Mouse (Mus musculus) MEL (cell line): ENCODE results near the gene Tada2a. TPM values are rescaled to one million over a fixed set of nuclear protein-coding genes. Genes with fewer than 3 reads are reported as not detected.
A peak's percentile ranks its signal among the peaks of the same experiment; 100 is the strongest.

ENCODE experiments used
- DNase-seq: peaks from one replicate; pipeline ENCODE4 v3.0.0; 2011; ENCODE audit warnings: low read depth, low spot score
- H3K27ac ChIP-seq: 2 replicates; pipeline ENCODE4 v1.5.1; 2012; ENCODE audit warnings: low read depth, mild to moderate bottlenecking, control low read depth, low read length, moderate library complexity; ENCODE audit not compliant: control insufficient read depth
- H3K27me3 ChIP-seq, 2 experiments: fragments of 150-350 bp in 1 of 2; sonication (generic) in 1 of 2; 2 replicates each; pipeline ENCODE4 v1.6.1; 2012; ENCODE audit warnings: low read length in 2 of 2, mild to moderate bottlenecking in 2 of 2, improper control_type of control experiment in 1 of 2, moderate library complexity in 1 of 2; ENCODE audit not compliant: insufficient read depth in 2 of 2, control insufficient read depth in 1 of 2
- H3K36me3 ChIP-seq, 2 experiments: 2 replicates each; pipeline ENCODE4 v1.6.1; 2012 to 2014; ENCODE audit warnings: low read length in 2 of 2, improper control_type of control experiment in 1 of 2, inconsistent platforms in 1 of 2, mild to moderate bottlenecking in 1 of 2; ENCODE audit not compliant: insufficient read depth in 2 of 2, control insufficient read depth in 1 of 2
- H3K4me1 ChIP-seq, 2 experiments: fragments of 150-350 bp in 1 of 2; sonication (generic) in 1 of 2; 2 replicates each; pipeline ENCODE4 v1.6.1; 2012; ENCODE audit warnings: low read length in 2 of 2, improper control_type of control experiment in 1 of 2, mild to moderate bottlenecking in 1 of 2; ENCODE audit not compliant: insufficient read depth in 2 of 2, control insufficient read depth in 1 of 2
- H3K4me3 ChIP-seq, 2 experiments: fragments of 150-350 bp in 1 of 2; sonication (generic) in 1 of 2; 2 replicates each; pipeline ENCODE4 v1.5.1; 2012; ENCODE audit warnings: low read depth in 2 of 2, low read length in 2 of 2, mild to moderate bottlenecking in 2 of 2, moderate library complexity in 2 of 2, control low read depth in 1 of 2, improper control_type of control experiment in 1 of 2; ENCODE audit not compliant: control insufficient read depth in 1 of 2, insufficient read depth in 1 of 2
- H3K79me2 ChIP-seq: 2 replicates; pipeline ENCODE4 v1.6.1; 2012; ENCODE audit warnings: mild to moderate bottlenecking, low read length, moderate library complexity; ENCODE audit not compliant: control insufficient read depth, poor library complexity, insufficient read depth
- H3K9ac ChIP-seq: 2 replicates; pipeline ENCODE4 v1.6.1; 2012; ENCODE audit warnings: low read depth, mild to moderate bottlenecking, control low read depth, low read length, moderate library complexity; ENCODE audit not compliant: control insufficient read depth, poor library complexity, severe bottlenecking
- H3K9me3 ChIP-seq: fragments of 150-350 bp; sonication (generic); replicated peaks from 2 replicates; pipeline ENCODE4 v1.6.1; 2012; ENCODE audit warnings: mild to moderate bottlenecking, low read length, improper control_type of control experiment, moderate library complexity; ENCODE audit not compliant: insufficient read depth
- CHD1 ChIP-seq: IDR thresholded peaks from 2 replicates; pipeline ENCODE4 v1.6.1; 2012; ENCODE audit warnings: low read depth, mild to moderate bottlenecking, inconsistent platforms, low read length, improper control_type of control experiment
- CHD2 ChIP-seq: IDR thresholded peaks from 2 replicates; pipeline ENCODE4 v1.6.1; 2011; ENCODE audit warnings: low read length, improper control_type of control experiment
- CTCF ChIP-seq, 3 experiments: IDR thresholded peaks in 2 of 3; conservative IDR thresholded peaks in 1 of 3; 2 replicates each; pipeline ENCODE4 v1.5.1; 2011 to 2012; ENCODE audit warnings: low read length in 3 of 3, low read depth in 2 of 3, mild to moderate bottlenecking in 2 of 3, improper control_type of control experiment in 1 of 3, inconsistent platforms in 1 of 3, mixed read lengths in 1 of 3, moderate library complexity in 1 of 3; ENCODE audit not compliant: control insufficient read depth in 1 of 3, insufficient read depth in 1 of 3, poor library complexity in 1 of 3, severe bottlenecking in 1 of 3
- E2F4 ChIP-seq: IDR thresholded peaks from 2 replicates; pipeline ENCODE4 v1.6.1; 2011; ENCODE audit warnings: low read depth, low read length, improper control_type of control experiment, borderline replicate concordance
- ELF1 ChIP-seq: IDR thresholded peaks from 2 replicates; pipeline ENCODE4 v1.6.1; 2014; ENCODE audit warnings: low read depth, mild to moderate bottlenecking, inconsistent platforms, low read length, improper control_type of control experiment, moderate library complexity
- EP300 ChIP-seq, 2 experiments: IDR thresholded peaks; 2 replicates each; pipeline ENCODE4 v1.6.1; 2011; ENCODE audit warnings: improper control_type of control experiment in 2 of 2, low read length in 2 of 2, low read depth in 1 of 2, mild to moderate bottlenecking in 1 of 2
- ETS1 ChIP-seq: IDR thresholded peaks from 2 replicates; pipeline ENCODE4 v1.6.1; 2012; ENCODE audit warnings: low read depth, mild to moderate bottlenecking, inconsistent platforms, low read length, improper control_type of control experiment, moderate library complexity
- GABPA ChIP-seq: IDR thresholded peaks from 2 replicates; pipeline ENCODE4 v1.6.1; 2012; ENCODE audit warnings: low read depth, mild to moderate bottlenecking, inconsistent platforms, low read length, improper control_type of control experiment, moderate library complexity
- GATA1 ChIP-seq: IDR thresholded peaks from 2 replicates; pipeline ENCODE4 v1.6.1; 2011; ENCODE audit warnings: low read depth, low read length, improper control_type of control experiment
- HCFC1 ChIP-seq: IDR thresholded peaks from 2 replicates; pipeline ENCODE4 v1.6.1; 2012; ENCODE audit warnings: low read depth, mild to moderate bottlenecking, inconsistent platforms, low read length, improper control_type of control experiment, moderate library complexity
- JUND ChIP-seq: IDR thresholded peaks from 2 replicates; pipeline ENCODE4 v1.6.1; 2011; ENCODE audit warnings: low read depth, mild to moderate bottlenecking, improper control_type of control experiment, low read length
- KAT2A ChIP-seq: conservative IDR thresholded peaks from 2 replicates; pipeline ENCODE4 v1.6.1; 2012; ENCODE audit warnings: low read depth, low read length, improper control_type of control experiment, inconsistent platforms
- MAX ChIP-seq: IDR thresholded peaks from 2 replicates; pipeline ENCODE4 v1.6.1; 2011; ENCODE audit warnings: low read length, improper control_type of control experiment
- MAZ ChIP-seq: IDR thresholded peaks from 2 replicates; pipeline ENCODE4 v1.6.1; 2012; ENCODE audit warnings: low read depth, mild to moderate bottlenecking, inconsistent platforms, low read length, improper control_type of control experiment
- MEF2A ChIP-seq: IDR thresholded peaks from 2 replicates; pipeline ENCODE4 v1.6.1; 2014; ENCODE audit warnings: low read depth, mild to moderate bottlenecking, inconsistent platforms, low read length, improper control_type of control experiment; ENCODE audit not compliant: poor library complexity, insufficient replicate concordance, severe bottlenecking; ENCODE audit errors: extremely low read depth
- MXI1 ChIP-seq: IDR thresholded peaks from 2 replicates; pipeline ENCODE4 v1.6.1; 2011; ENCODE audit warnings: mild to moderate bottlenecking, low read depth, low read length, improper control_type of control experiment
- MYB ChIP-seq: IDR thresholded peaks from 2 replicates; pipeline ENCODE4 v1.6.1; 2011; ENCODE audit warnings: mild to moderate bottlenecking, low read depth, low read length, improper control_type of control experiment
- MYC ChIP-seq: IDR thresholded peaks from 2 replicates; pipeline ENCODE4 v1.6.1; 2011; ENCODE audit warnings: low read depth, mild to moderate bottlenecking, low read length, improper control_type of control experiment, moderate library complexity
- NELFE ChIP-seq: IDR thresholded peaks from 2 replicates; pipeline ENCODE4 v1.6.1; 2011; ENCODE audit warnings: low read depth, low read length, improper control_type of control experiment
- POLR2AphosphoS2 ChIP-seq: IDR thresholded peaks from 2 replicates; pipeline ENCODE4 v1.6.1; 2011; ENCODE audit warnings: low read length, improper control_type of control experiment
- RAD21 ChIP-seq: IDR thresholded peaks from 2 replicates; pipeline ENCODE4 v1.6.1; 2011; ENCODE audit warnings: mild to moderate bottlenecking, low read depth, low read length, improper control_type of control experiment
- RCOR1 ChIP-seq: IDR thresholded peaks from 2 replicates; pipeline ENCODE4 v1.6.1; 2012; ENCODE audit warnings: low read depth, mild to moderate bottlenecking, inconsistent platforms, low read length, improper control_type of control experiment
- SIN3A ChIP-seq: IDR thresholded peaks from 2 replicates; pipeline ENCODE4 v1.6.1; 2012; ENCODE audit warnings: low read length, improper control_type of control experiment, inconsistent platforms
- TAL1 ChIP-seq: IDR thresholded peaks from 2 replicates; pipeline ENCODE4 v1.6.1; 2012; ENCODE audit warnings: mild to moderate bottlenecking, inconsistent platforms, low read length, moderate library complexity, mixed read lengths
- TBP ChIP-seq: IDR thresholded peaks from 2 replicates; pipeline ENCODE4 v1.8.0; 2011; ENCODE audit warnings: low read depth, low read length, improper control_type of control experiment
- TCF12 ChIP-seq: IDR thresholded peaks from 2 replicates; pipeline ENCODE4 v1.6.1; 2014; ENCODE audit warnings: low read depth, mild to moderate bottlenecking, inconsistent platforms, low read length, improper control_type of control experiment, moderate library complexity
- UBTF ChIP-seq: IDR thresholded peaks from 2 replicates; pipeline ENCODE4 v1.6.1; 2012; ENCODE audit warnings: low read depth, mild to moderate bottlenecking, inconsistent platforms, low read length, improper control_type of control experiment, moderate library complexity, borderline replicate concordance; ENCODE audit not compliant: insufficient read depth
- USF1 ChIP-seq: IDR thresholded peaks from 2 replicates; pipeline ENCODE4 v1.6.1; 2014; ENCODE audit warnings: low read depth, mild to moderate bottlenecking, inconsistent platforms, low read length, improper control_type of control experiment, moderate library complexity
- ZC3H11A ChIP-seq: IDR thresholded peaks from 2 replicates; pipeline ENCODE4 v1.6.1; 2012; ENCODE audit warnings: low read depth, mild to moderate bottlenecking, inconsistent platforms, low read length, improper control_type of control experiment
- ZKSCAN1 ChIP-seq: IDR thresholded peaks from 2 replicates; pipeline ENCODE4 v1.6.1; 2012; ENCODE audit warnings: low read depth, mild to moderate bottlenecking, inconsistent platforms, low read length, improper control_type of control experiment, moderate library complexity
- ZMIZ1 ChIP-seq: IDR thresholded peaks from 2 replicates; pipeline ENCODE4 v1.6.1; 2012; ENCODE audit warnings: low read depth, mild to moderate bottlenecking, inconsistent platforms, low read length, improper control_type of control experiment, moderate library complexity
- ZNF384 ChIP-seq: IDR thresholded peaks from 2 replicates; pipeline ENCODE4 v1.6.1; 2012; ENCODE audit warnings: low read depth, mild to moderate bottlenecking, inconsistent platforms, low read length, improper control_type of control experiment
- polyA plus RNA-seq, 2 experiments: library from polyadenylated mRNA; stranded (reverse) in 1 of 2; unstranded in 1 of 2; fragments of >175 nt in 1 of 2; fragments of >200 nt in 1 of 2; gene quantifications; 2 replicates each; pipeline versions ENCODE4 v1.2.1 to v1.2.4; 2012; ENCODE audit warnings: low replicate concordance in 2 of 2, low read depth in 1 of 2; ENCODE audit not compliant: insufficient read length in 2 of 2, insufficient read depth in 1 of 2, missing spikeins in 1 of 2
- total RNA-seq: library from RNA; depleted of rRNA; stranded (reverse); fragments of 300-350 nt; gene quantifications from 2 replicates; pipeline ENCODE4 v1.2.3, GENCODE M21; 2012

Gene Tada2a
- total and polyA plus RNA-seq, 3 experiments: 35.9 to 37.8 TPM; not detected in 1

- H3K9ac ChIP-seq: no peak overlapping the region
- H3K4me1 ChIP-seq: no peaks in the 10 kb centered on the region; a peak in 1 of 4 replicates
- H3K79me2 ChIP-seq: peaks cover 11% of the 10 kb centered on the region
- no peak overlapping the region for H3K27ac ChIP-seq
- H3K27me3 ChIP-seq: 0 out of 4 replicates have a peak, but pooled peaks cover 0 to 1% of the 10 kb centered on the region in 2 experiments
- H3K36me3 ChIP-seq: peaks cover 4 to 12% of the 10 kb centered on the region in 2 experiments
- no peak for TF ChIP-seq MYB
- no peak for TF ChIP-seq KAT2A
- no peak for TF ChIP-seq MAX
- no peak for TF ChIP-seq GATA1
- peak; percentile 18; the same call in 1 of the 2 replicates for TF ChIP-seq MXI1
- no peak for TF ChIP-seq ZMIZ1
- TF ChIP-seq E2F4: no peak
- 0 out of 2 replicates have a peak, but pooled peaks have one; percentile 3 for TF ChIP-seq TBP
- no peak for TF ChIP-seq CHD2
- no peak for TF ChIP-seq NELFE
- peak; percentile 14 to 54 (median 46); a peak in 5 of 6 replicates for TF ChIP-seq CTCF (IDR thresholded peaks at IDR 0.05 in 2 of 3, conservative IDR thresholded peaks at IDR 0.05 in 1 of 3; ENCODE audit: control insufficient read depth in 1 of 3, insufficient read depth in 1 of 3, low read depth in 2 of 3, low read length in 3 of 3, poor library complexity in 1 of 3, severe bottlenecking in 1 of 3)
- 0 out of 2 replicates have a peak, but pooled peaks have one; percentile 58 for TF ChIP-seq MYC
- TF ChIP-seq GABPA: no peak
- no peak for TF ChIP-seq MEF2A
- TF ChIP-seq HCFC1: no peak
- TF ChIP-seq RCOR1: no peak
- no peak for TF ChIP-seq SIN3A
- no peak for TF ChIP-seq EP300 (IDR thresholded peaks at IDR 0.05; ENCODE audit: low read depth in 1 of 2, low read length in 2 of 2)
- TF ChIP-seq TAL1: no peak
- TF ChIP-seq TCF12: no peak
- TF ChIP-seq JUND: no peak
- no peak for TF ChIP-seq ETS1
- TF ChIP-seq USF1: peak; percentile 44
- no peak for TF ChIP-seq RAD21
- no peak for TF ChIP-seq ZKSCAN1
- peak; percentile 54; the same call in 1 of the 2 replicates for TF ChIP-seq ZNF384
- TF ChIP-seq UBTF: no peak
- no peak for TF ChIP-seq ELF1
- no peak for TF ChIP-seq ZC3H11A
- no peak for TF ChIP-seq MAZ
- no peak for TF ChIP-seq POLR2AphosphoS2
- no peak for TF ChIP-seq CHD1
- H3K9me3 ChIP-seq: no peaks in the 10 kb centered on the region
- DNase-seq: peak; percentile 47
- H3K4me3 ChIP-seq: 0 out of 4 replicates have a peak overlapping the region, but pooled peaks of 1 of the 2 experiments have one; percentile 80
These were observed 1.4 kb downstream of the Tada2a start for GRCm38 (mm10) chr11:84127977-84128376.
